Mouse (Mus musculus) kidney, adult 2 months (tissue): Measurements from ENCODE around the gene Csrp1. TPM values are rescaled to one million over a fixed set of nuclear protein-coding genes. Genes with fewer than 3 reads are reported as not detected.

Experiments
- DNase-seq: peaks from one replicate; pipeline ENCODE4 v3.0.0; 2021
- H3K27ac ChIP-seq: fragments of 200-500 bp; 2 replicates; pipeline ENCODE4 v1.5.1; 2012; ENCODE audit warnings: low read depth, low read length, control low read depth, inconsistent platforms; ENCODE audit not compliant: insufficient read depth
- H3K27me3 ChIP-seq: fragments of 200-500 bp; replicated peaks from 2 replicates; pipeline ENCODE4 v1.6.1; 2012; ENCODE audit warnings: mild to moderate bottlenecking, moderate library complexity, low read length, inconsistent platforms; ENCODE audit not compliant: control insufficient read depth, insufficient read depth
- H3K36me3 ChIP-seq: fragments of 200-500 bp; 2 replicates; pipeline ENCODE4 v1.6.1; 2012; ENCODE audit warnings: mild to moderate bottlenecking, moderate library complexity, low read length, inconsistent platforms; ENCODE audit not compliant: control insufficient read depth, insufficient read depth
- H3K4me1 ChIP-seq: fragments of 200-500 bp; 2 replicates; pipeline ENCODE4 v1.6.1; 2011; ENCODE audit warnings: low read length; ENCODE audit not compliant: control insufficient read depth, insufficient read depth
- H3K4me3 ChIP-seq: fragments of 200-500 bp; 2 replicates; pipeline ENCODE4 v1.5.1; 2011; ENCODE audit warnings: mild to moderate bottlenecking, low read depth, low read length, control low read depth; ENCODE audit not compliant: insufficient read depth
- CTCF ChIP-seq: fragments of 200-500 bp; conservative IDR thresholded peaks from 2 replicates; pipeline ENCODE4 v1.5.1; 2011; ENCODE audit warnings: low read depth, mild to moderate bottlenecking, control low read depth, low read length, moderate library complexity, mixed read lengths; ENCODE audit not compliant: insufficient read depth, insufficient read length
- POLR2A ChIP-seq: fragments of 200-500 bp; IDR thresholded peaks from one replicate; pipeline ENCODE4 v1.6.1; 2011; ENCODE audit warnings: low read depth, low read length, control low read depth
- WGBS: fragments of 180-500 bp; shearing (Covaris S2); methylation state at CpG from one replicate; pipeline ENCODE4 v1.1.7; 2018; 5-methylcytosine and 5-hydroxymethylcytosine counted together
- polyA plus RNA-seq: library from polyadenylated mRNA; depleted of rRNA; stranded (reverse); fragments of >200 nt; gene quantifications from 2 replicates; pipeline ENCODE4 v1.2.3, GENCODE M21; 2012

The Csrp1 gene
- polyA plus RNA-seq, 1 experiment = 122 TPM

DNA sequence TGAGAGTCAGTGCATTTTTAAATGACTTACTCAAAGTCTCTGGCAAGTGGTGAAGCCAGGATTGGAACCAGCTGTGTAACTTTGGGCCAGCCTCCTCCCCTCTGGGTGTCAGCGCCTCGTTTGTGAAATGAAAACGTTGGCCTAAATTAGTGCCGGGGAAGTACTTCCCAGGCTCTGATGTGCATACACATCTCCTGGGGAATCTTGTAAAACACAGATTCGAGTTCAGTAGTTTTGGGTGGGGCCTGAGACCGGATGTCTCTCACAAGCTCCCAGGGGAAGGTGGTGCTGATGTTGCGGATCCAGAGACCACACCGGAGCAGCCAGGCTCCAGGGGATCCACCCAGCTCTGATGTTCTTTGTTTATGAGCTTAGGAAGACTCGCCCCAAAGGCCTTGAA lies 35.4 kb downstream of the Csrp1 start:
- H3K27me3 ChIP-seq = no peaks in the 10 kb centered on the region
- no peaks in the 10 kb centered on the region for H3K4me1 ChIP-seq
- 55% methylated on average over 9 of the region's 9 CpGs for WGBS
- TF ChIP-seq POLR2A = no peak
- no peak for TF ChIP-seq CTCF
- H3K36me3 ChIP-seq = no peaks in the 10 kb centered on the region
- no peak overlapping the region for H3K4me3 ChIP-seq
- no peak overlapping the region for H3K27ac ChIP-seq
- peak; percentile 38 for DNase-seq

DNA sequence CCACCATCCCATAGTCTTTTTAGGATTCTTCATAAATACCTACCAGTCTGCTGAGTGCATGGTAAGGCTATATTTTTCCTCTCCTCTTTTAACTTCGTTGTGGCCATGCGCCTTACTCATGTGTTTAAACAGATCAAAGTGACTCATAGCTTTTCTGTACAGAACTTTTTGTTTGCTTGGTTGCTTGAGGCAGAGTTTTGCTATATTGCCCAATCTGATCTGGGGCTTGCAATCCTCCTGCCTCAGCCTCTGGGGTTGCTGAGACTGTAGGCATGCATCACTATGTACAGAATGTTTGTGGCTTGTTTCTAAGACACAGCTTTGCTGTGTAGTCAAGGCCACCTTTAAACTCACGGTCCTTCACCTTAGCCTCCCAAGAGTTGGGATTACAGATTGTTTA lies 36.1 kb downstream of the Csrp1 start:
- TF ChIP-seq POLR2A (no peak), CTCF (no peak)
- Histone ChIP-seq H3K36me3 (no peaks in the 10 kb centered on the region), H3K4me1 (no peaks in the 10 kb centered on the region), H3K4me3 (no peak overlapping the region), H3K27ac (no peak overlapping the region), H3K27me3 (no peaks in the 10 kb centered on the region)
- DNase-seq = no peak
- 80% methylated on average over 3 of the region's 3 CpGs for WGBS

DNA sequence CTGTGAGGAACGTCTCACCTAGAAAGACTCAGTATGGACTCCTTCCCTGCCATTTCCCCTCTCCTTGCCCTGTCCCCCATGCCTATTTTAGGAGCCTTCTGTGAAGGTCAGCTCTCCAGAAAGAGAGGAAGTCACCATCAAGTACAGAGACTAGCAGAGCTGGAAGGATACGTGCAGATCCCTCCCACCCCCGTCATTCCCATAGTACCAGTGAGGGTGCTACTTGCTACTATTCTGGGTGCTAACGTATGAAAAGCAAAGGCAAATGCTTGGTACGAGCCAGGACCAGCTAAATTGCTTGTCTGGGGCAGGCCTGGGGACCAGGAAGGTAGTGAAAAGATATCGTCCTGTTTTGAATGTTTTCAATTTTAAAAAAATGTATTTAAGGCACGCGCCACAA lies 37.4 kb downstream of the Csrp1 start:
- Histone ChIP-seq H3K4me1 (no peaks in the 10 kb centered on the region), H3K27ac (no peak overlapping the region), H3K36me3 (no peaks in the 10 kb centered on the region), H3K27me3 (no peaks in the 10 kb centered on the region), H3K4me3 (no peak overlapping the region)
- TF ChIP-seq POLR2A = no peak
- TF ChIP-seq CTCF = no peak
- 85% methylated on average over 8 of the region's 8 CpGs for WGBS
- no peak for DNase-seq

DNA sequence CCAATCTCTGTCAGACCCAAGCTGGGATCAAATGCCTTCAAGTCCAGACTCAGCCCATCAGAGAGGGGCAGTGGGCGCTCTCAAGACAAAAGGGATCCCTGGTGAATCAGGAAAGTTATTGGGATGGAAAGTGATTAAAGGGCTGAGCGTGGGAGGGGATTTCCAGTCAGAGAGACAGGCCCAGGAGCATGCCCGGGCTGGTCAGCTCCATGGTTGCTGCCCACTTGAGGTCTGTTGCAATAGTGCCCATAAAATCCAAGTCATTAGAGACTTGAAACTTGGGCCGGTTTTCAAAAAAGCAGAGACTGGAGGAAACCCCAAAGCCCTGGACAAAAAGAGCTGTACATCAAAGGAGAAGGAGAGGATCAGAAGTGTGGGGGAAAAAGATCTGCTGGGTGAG lies 39.8 kb downstream of the Csrp1 start:
- H3K36me3 ChIP-seq = no peaks in the 10 kb centered on the region
- no peak overlapping the region for H3K27ac ChIP-seq
- DNase-seq = no peak
- H3K27me3 ChIP-seq = no peaks in the 10 kb centered on the region
- 68% methylated on average over 4 of the region's 4 CpGs for WGBS
- H3K4me3 ChIP-seq = no peak overlapping the region
- no peak for TF ChIP-seq POLR2A
- TF ChIP-seq CTCF = no peak
- H3K4me1 ChIP-seq = no peaks in the 10 kb centered on the region

DNA sequence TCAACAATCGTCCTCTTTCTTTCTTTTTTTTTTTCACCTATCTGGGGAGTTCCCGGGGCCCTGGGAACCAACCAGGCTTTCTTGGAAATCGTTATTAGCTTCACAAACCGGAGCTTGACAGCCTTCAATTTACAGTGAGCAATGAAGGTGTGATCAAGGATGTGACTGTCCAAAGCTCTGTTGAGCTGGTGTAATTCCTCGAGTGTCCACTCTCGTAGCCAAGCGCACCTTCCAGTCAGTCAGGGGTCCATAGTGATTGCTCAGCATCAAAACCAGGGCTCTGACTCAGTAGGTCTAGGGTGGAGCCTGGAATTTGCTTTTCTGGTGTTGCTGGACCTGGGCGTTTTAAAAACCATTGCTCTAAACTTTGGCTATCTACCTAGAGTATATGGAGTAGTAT lies 40.4 kb downstream of the Csrp1 start:
- Histone ChIP-seq H3K4me3 (no peak overlapping the region), H3K27me3 (no peaks in the 10 kb centered on the region), H3K4me1 (no peaks in the 10 kb centered on the region), H3K27ac (no peak overlapping the region), H3K36me3 (no peaks in the 10 kb centered on the region)
- TF ChIP-seq CTCF (no peak; the same call in 1 of the 2 replicates), POLR2A (no peak)
- DNase-seq = no peak
- WGBS = 44% methylated on average over 8 of the region's 8 CpGs

DNA sequence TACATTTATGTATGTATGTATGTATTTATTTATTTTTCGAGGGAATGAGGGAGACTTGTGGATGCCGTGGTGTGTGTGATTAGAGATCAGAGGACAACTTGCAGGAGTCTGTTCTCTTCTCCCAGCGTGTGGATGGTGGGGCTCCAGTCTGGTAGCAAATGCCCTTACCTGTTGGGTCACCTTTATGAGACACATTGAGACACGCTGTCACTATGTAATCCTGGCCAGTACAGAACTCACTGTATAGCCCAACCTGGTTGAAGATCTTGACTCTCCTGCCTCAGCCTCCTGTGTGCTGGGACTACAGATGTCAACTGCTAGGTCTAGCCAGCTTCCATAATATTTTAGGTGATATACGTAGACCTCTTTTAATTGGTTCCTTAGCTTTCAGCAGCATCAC lies 41.9 kb downstream of the Csrp1 start:
- H3K4me3 ChIP-seq = no peak overlapping the region
- 0 out of 2 replicates have a peak, but pooled peaks cover 2% of the 10 kb centered on the region for H3K4me1 ChIP-seq
- WGBS = 94% methylated on average over 5 of the region's 5 CpGs
- H3K27ac ChIP-seq = no peak overlapping the region
- DNase-seq = no peak
- no peaks in the 10 kb centered on the region for H3K36me3 ChIP-seq
- H3K27me3 ChIP-seq = no peaks in the 10 kb centered on the region
- TF ChIP-seq POLR2A = no peak
- TF ChIP-seq CTCF = no peak

DNA sequence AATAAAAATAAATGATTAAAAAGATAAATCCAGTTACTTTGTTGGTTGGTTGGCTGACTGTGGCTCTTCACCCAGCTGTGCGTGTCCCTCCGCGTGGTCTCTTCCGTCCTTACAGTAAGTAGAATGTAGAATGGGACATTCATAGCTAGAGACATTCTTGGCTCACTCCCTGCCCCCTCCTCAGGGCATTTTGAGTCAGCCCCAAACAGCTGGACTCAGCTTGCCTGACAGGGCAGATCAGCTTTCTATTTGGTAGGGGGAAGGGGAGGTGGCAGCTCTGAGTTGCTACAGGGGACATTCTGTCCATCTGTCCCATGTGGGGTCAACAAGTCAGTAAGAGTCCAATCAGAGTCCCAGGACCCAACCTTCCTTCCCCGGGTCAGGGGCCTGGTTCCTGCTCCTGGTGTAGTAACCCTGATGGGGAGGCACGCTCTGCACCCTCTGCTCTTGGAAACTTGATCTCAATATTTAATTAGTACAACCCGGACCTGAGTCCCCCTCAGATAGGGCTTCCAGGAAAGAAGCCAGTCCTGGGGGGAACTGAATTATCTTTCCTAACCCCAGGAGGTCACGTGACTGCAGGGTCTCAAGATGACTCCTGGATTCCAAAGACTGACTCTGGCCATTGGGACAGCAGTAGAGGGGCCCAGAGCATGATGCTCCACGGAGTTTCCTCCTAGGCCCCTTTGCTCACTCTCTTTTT lies 43.8 kb downstream of the Csrp1 start:
- Histone ChIP-seq H3K4me3 (no peak overlapping the region), H3K27ac (no peak overlapping the region), H3K27me3 (no peaks in the 10 kb centered on the region), H3K4me1 (peaks cover 7% of the 10 kb centered on the region; the same call in 1 of the 2 replicates), H3K36me3 (no peaks in the 10 kb centered on the region)
- TF ChIP-seq POLR2A (no peak), CTCF (no peak)
- 66% methylated on average over 9 of the region's 9 CpGs for WGBS
- DNase-seq = no peak
